In the genomic region with DNA sequence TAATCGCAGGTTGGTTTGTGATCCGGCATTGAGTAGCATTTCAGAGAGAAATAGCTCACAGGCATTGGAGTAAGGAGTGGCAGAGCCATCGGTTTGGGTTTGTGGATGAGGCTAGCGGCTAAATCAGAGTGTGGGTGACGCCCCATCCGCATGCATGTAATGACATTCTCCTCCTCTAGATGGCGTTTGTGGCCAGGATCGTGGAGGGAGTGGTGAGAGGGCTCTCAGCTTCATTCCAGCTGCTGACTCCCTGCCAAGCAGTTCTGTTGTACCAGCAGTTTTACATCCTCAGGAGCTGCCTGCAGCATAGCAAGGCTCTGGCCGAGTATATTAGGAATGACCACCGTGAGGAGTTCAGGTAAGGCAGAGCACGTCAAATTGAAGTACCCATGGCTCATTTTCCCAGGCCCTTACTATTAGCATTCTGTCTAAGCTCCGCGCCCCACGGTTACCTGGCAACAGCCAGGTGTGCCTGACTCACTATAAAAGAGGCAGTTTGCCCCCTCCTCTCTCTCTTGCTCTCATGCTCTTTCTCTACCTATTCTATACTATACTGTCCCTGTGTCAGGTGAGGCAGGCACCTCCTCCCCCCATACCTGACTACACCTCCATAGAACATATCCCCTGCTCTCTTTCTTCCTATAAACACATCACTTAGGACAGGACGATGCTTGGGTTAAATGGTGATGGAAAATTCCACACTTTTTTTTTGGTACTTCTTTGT, we compare ENCODE assay signal across 8 mouse cellular contexts. TPM values are rescaled to one million over a fixed set of nuclear protein-coding genes. Genes with fewer than 3 reads are reported as not detected.
DNase-seq lines count a peak whose midpoint lies in the region; ATAC-seq lines count a peak whose summit lies in the region.

No protein-coding gene starts in this region.

- H3K9me3 ChIP-seq in embryonic facial prominence, embryonic 10.5 days: no peaks in the 10 kb centered on the region
- no peaks in the 10 kb centered on the region for H3K9me3 ChIP-seq in midbrain, embryonic 11.5 days (ENCODE audit: control insufficient read depth, low read length)

- peak; percentile 87 for ATAC-seq in granulocyte monocyte progenitor cell, adult 5-6 weeks (replicated peaks; ENCODE audit: poor library complexity, severe bottlenecking)
- ATAC-seq in midbrain, embryonic 11.5 days (ENCODE audit: low FRiP score): peak; percentile 80

- no peak overlapping the region for H3K27ac ChIP-seq in embryonic facial prominence, embryonic 10.5 days (replicated peaks)
- H3K27ac ChIP-seq in midbrain, embryonic 11.5 days (ENCODE audit: low read depth, low read length): no peak overlapping the region

- intact Hi-C loops in left cerebral cortex, postnatal 25 days (cut with DNase I): loop anchor here (5.0 kb wide), 2 partner anchors 47 to 363 kb away; a partner anchor contains a TSS

- no peaks in the 10 kb centered on the region for H3K36me3 ChIP-seq in embryonic facial prominence, embryonic 10.5 days (replicated peaks)
- no peaks in the 10 kb centered on the region for H3K36me3 ChIP-seq in midbrain, embryonic 11.5 days (ENCODE audit: control insufficient read depth, insufficient read depth, low read length)

- H3K4me3 ChIP-seq in embryonic facial prominence, embryonic 10.5 days: no peak overlapping the region
- no peak overlapping the region for H3K4me3 ChIP-seq in midbrain, embryonic 11.5 days (ENCODE audit: low read depth, low read length)

- H3K4me1 ChIP-seq in embryonic facial prominence, embryonic 10.5 days: peaks cover 8% of the 10 kb centered on the region; the same call in 1 of the 2 replicates
- no peaks in the 10 kb centered on the region for H3K4me1 ChIP-seq in midbrain, embryonic 11.5 days (ENCODE audit: control insufficient read depth, insufficient read depth, low read length)

- no peak overlapping the region for H3K9ac ChIP-seq in midbrain, embryonic 11.5 days (ENCODE audit: low read length)

- peak; percentile 13 to 22 for DNase-seq in urinary bladder, adult 18-20 months (ENCODE audit: low spot score in 2 of 2)
- DNase-seq in urinary bladder, adult 2 months (ENCODE audit: low spot score): no peak
- DNase-seq in embryonic facial prominence, embryonic 10.5 days (ENCODE audit: low spot score): peak; percentile 78
- DNase-seq in kidney, adult 11 months: peak; percentile 74
- DNase-seq in left cerebral cortex, postnatal 25 days (ENCODE audit: low spot score in 2 of 2): peak; percentile 62 to 82
- peak; percentile 96 for DNase-seq in midbrain, embryonic 11.5 days (ENCODE audit: low spot score, missing footprints)
- DNase-seq in skeletal muscle tissue, adult 2 months (ENCODE audit: low read depth, low spot score): peak; percentile 75

- no peak overlapping the region for H3K4me2 ChIP-seq in midbrain, embryonic 11.5 days

- 21% methylated on average over 15 of the region's 15 CpGs for WGBS in embryonic facial prominence, embryonic 10.5 days
- 21% methylated on average over 15 of the region's 15 CpGs for WGBS in midbrain, embryonic 11.5 days

- H3K27me3 ChIP-seq in embryonic facial prominence, embryonic 10.5 days (replicated peaks; ENCODE audit: low read depth, poor library complexity, severe bottlenecking): no peaks in the 10 kb centered on the region
- no peaks in the 10 kb centered on the region for H3K27me3 ChIP-seq in midbrain, embryonic 11.5 days (ENCODE audit: control insufficient read depth, insufficient read depth, low read length)

RNA-seq across cellular contexts. Expression of a gene that starts 48.4 kb away (rescaled TPM):
- polyA plus RNA-seq in urinary bladder, adult 2 months (2012; rRNA removed): 0.03 and 0.19 TPM in 2 replicates
- 0.23 and 0.67 TPM in 2 replicates for polyA plus RNA-seq in embryonic facial prominence, embryonic 10.5 days (2016; fragmentation: Nextera tagmentation; extraction: Ambion mirVana)
- total RNA-seq in granulocyte monocyte progenitor cell, adult 5-6 weeks (2014; fragmentation: Nextera tagmentation): not detected in 2 replicates
- 2.5 TPM in 1 of 2 replicates, not detected in the other for total RNA-seq in granulocyte monocyte progenitor cell, adult 5-6 weeks (2017)
- total RNA-seq in left cerebral cortex, postnatal 25 days (2021): under 1 TPM; 0.11 to 0.32 TPM
- polyA plus RNA-seq in midbrain, embryonic 11.5 days (2014; fragmentation: Nextera tagmentation; extraction: Ambion mirVana): not detected in 2 replicates

RNA-seq across cellular contexts. Expression of a gene that starts 50.0 kb away (rescaled TPM):
- polyA plus RNA-seq in urinary bladder, adult 2 months (2012; rRNA removed): 5.7 and 6.6 TPM in 2 replicates
- polyA plus RNA-seq in embryonic facial prominence, embryonic 10.5 days (2016; fragmentation: Nextera tagmentation; extraction: Ambion mirVana): 2.8 and 3.6 TPM in 2 replicates
- 10.4 and 12.0 TPM in 2 replicates for total RNA-seq in granulocyte monocyte progenitor cell, adult 5-6 weeks (2014; fragmentation: Nextera tagmentation)
- total RNA-seq in granulocyte monocyte progenitor cell, adult 5-6 weeks (2017): 2.8 and 4.8 TPM in 2 replicates
- total RNA-seq in left cerebral cortex, postnatal 25 days (2021): 10 to 100 TPM in 1 of 2 experiments, 1 to 10 TPM in 1; 9.9 to 10.2 TPM
- 3.1 and 3.4 TPM in 2 replicates for polyA plus RNA-seq in midbrain, embryonic 11.5 days (2014; fragmentation: Nextera tagmentation; extraction: Ambion mirVana)
